Mouse (Mus musculus) bone marrow, adult 2 months (tissue): ENCODE measurements around the gene Arhgef19. TPM values are rescaled to one million over a fixed set of nuclear protein-coding genes. Genes with fewer than 3 reads are reported as not detected.

ENCODE experiments used
- H3K27ac ChIP-seq: fragments of 200-500 bp; 2 replicates; pipeline ENCODE4 v1.5.1; 2012; ENCODE audit warnings: low read depth, mild to moderate bottlenecking, control low read depth, inconsistent platforms, low read length; ENCODE audit not compliant: control insufficient read depth, poor library complexity, insufficient read depth
- H3K4me1 ChIP-seq: fragments of 200-500 bp; 2 replicates; pipeline ENCODE4 v1.6.1; 2011; ENCODE audit warnings: low read length; ENCODE audit not compliant: control insufficient read depth, insufficient read depth
- H3K4me3 ChIP-seq: fragments of 200-500 bp; replicated peaks from 2 replicates; pipeline ENCODE3; 2011; ENCODE audit warnings: mild to moderate bottlenecking, low read depth, low read length, control low read depth; ENCODE audit not compliant: control insufficient read depth
- CTCF ChIP-seq: fragments of 200-500 bp; IDR thresholded peaks from 2 replicates; pipeline ENCODE4 v1.5.1; 2011; ENCODE audit warnings: low read length, control low read depth; ENCODE audit not compliant: control insufficient read depth, insufficient read depth
- POLR2A ChIP-seq: fragments of 200-500 bp; IDR thresholded peaks from 2 replicates; pipeline ENCODE4 v1.6.1; 2011; ENCODE audit warnings: low read depth, mild to moderate bottlenecking, control low read depth, low read length, borderline replicate concordance; ENCODE audit not compliant: control insufficient read depth
- WGBS: fragments of 180-500 bp; shearing (Covaris S2); methylation state at CpG from one replicate; pipeline ENCODE4 v1.1.7; 2018; 5-methylcytosine and 5-hydroxymethylcytosine counted together
- polyA plus RNA-seq: library from polyadenylated mRNA; stranded (reverse); fragments of >200 nt; gene quantifications from 2 replicates; pipeline ENCODE4 v1.2.4, GENCODE M21; 2011; ENCODE audit warnings: low replicate concordance; ENCODE audit not compliant: missing spikeins, insufficient read depth, insufficient read length

The Arhgef19 gene
- 1.1 TPM in 1 of 2 replicates, not detected in the other for polyA plus RNA-seq

GRCm38 (mm10) chr4:141239388-141240125 is at the start of gene Arhgef19:
Arhgef19 (plus strand) TSS chr4:141239499.
- H3K4me3 ChIP-seq, result no peak within 1 kb of the TSS
- no peaks in the 10 kb centered on the region for H3K4me1 ChIP-seq
- TF ChIP-seq POLR2A (no peak), CTCF (no peak)
- 4% methylated on average over 31 of the region's 31 CpGs for WGBS
- H3K27ac ChIP-seq, result no peak within 1 kb of the TSS

GRCm38 (mm10) chr4:141191294-141191693 is 48.0 kb upstream of the Arhgef19 start:
- no peaks in the 10 kb centered on the region for H3K4me1 ChIP-seq
- TF ChIP-seq POLR2A (no peak), CTCF (no peak)
- no peak overlapping the region for H3K27ac ChIP-seq
- H3K4me3 ChIP-seq, result no peak overlapping the region
- 91% methylated on average over 7 of the region's 7 CpGs for WGBS

GRCm38 (mm10) chr4:141194553-141194952 is 44.7 kb upstream of the Arhgef19 start:
- 91% methylated on average over 6 of the region's 6 CpGs for WGBS
- Histone ChIP-seq H3K4me3 (no peak overlapping the region), H3K27ac (no peak overlapping the region), H3K4me1 (no peaks in the 10 kb centered on the region)
- TF ChIP-seq CTCF (no peak), POLR2A (no peak)

GRCm38 (mm10) chr4:141196981-141197685 is 42.2 kb upstream of the Arhgef19 start:
- Histone ChIP-seq H3K4me3 (no peak overlapping the region), H3K27ac (no peak overlapping the region), H3K4me1 (no peaks in the 10 kb centered on the region)
- no peak for TF ChIP-seq CTCF
- TF ChIP-seq POLR2A, result no peak
- 89% methylated on average over 13 of the region's 13 CpGs for WGBS

- H3K4me3 ChIP-seq, result no peak overlapping the region
- H3K4me1 ChIP-seq, result no peaks in the 10 kb centered on the region
- 93% methylated on average over 13 of the region's 13 CpGs for WGBS
Observed at GRCm38 (mm10) chr4:141197686-141198035, 41.6 kb upstream of the Arhgef19 start.

GRCm38 (mm10) chr4:141200906-141201305 is 38.4 kb upstream of the Arhgef19 start:
- no peaks in the 10 kb centered on the region for H3K4me1 ChIP-seq
- H3K4me3 ChIP-seq, result no peak overlapping the region
- 67% methylated on average over 11 of the region's 11 CpGs for WGBS
- no peak overlapping the region for H3K27ac ChIP-seq
- TF ChIP-seq POLR2A (no peak), CTCF (no peak)

More at GRCm38 (mm10) chr4:141197686-141198035, 41.6 kb upstream of the Arhgef19 start:
- H3K27ac ChIP-seq, result no peak overlapping the region
- no peak for TF ChIP-seq CTCF
- no peak for TF ChIP-seq POLR2A

- 87% methylated on average over 6 of the region's 6 CpGs for WGBS
- no peaks in the 10 kb centered on the region for H3K4me1 ChIP-seq
Observed at GRCm38 (mm10) chr4:141202192-141202591, 37.1 kb upstream of the Arhgef19 start.

GRCm38 (mm10) chr4:141204580-141205061 is 34.7 kb upstream of the Arhgef19 start:
- Histone ChIP-seq H3K4me1 (no peaks in the 10 kb centered on the region), H3K27ac (no peak overlapping the region), H3K4me3 (no peak overlapping the region)
- no peak for TF ChIP-seq CTCF
- TF ChIP-seq POLR2A, result no peak
- WGBS, result 81% methylated on average over 4 of the region's 4 CpGs

More at GRCm38 (mm10) chr4:141202192-141202591, 37.1 kb upstream of the Arhgef19 start:
- Histone ChIP-seq H3K4me3 (no peak overlapping the region), H3K27ac (no peak overlapping the region)
- no peak for TF ChIP-seq POLR2A
- TF ChIP-seq CTCF, result no peak
